Mouse (Mus musculus) lung, postnatal 0 days (tissue): ENCODE data around the gene Hint1.

Experiments
- CTCF ChIP-seq: IDR thresholded peaks from 2 replicates; pipeline ENCODE4 v1.5.1; 2016; ENCODE audit warnings: antibody characterized with exemption, mild to moderate bottlenecking
- EP300 ChIP-seq: IDR thresholded peaks from 2 replicates; pipeline ENCODE4 v1.6.1; 2016; ENCODE audit warnings: antibody characterized with exemption, mild to moderate bottlenecking, control low read depth

GRCm38 (mm10) chr11:54882671-54883070, 16.5 kb downstream of the Hint1 start:
- TF ChIP-seq CTCF: peak; percentile 53
- TF ChIP-seq EP300: peak; percentile 80
